Mouse (Mus musculus): ENCODE measurements around the gene Ttll12. TPM values are rescaled to one million over a fixed set of nuclear protein-coding genes. Genes with fewer than 3 reads are reported as not detected.

Ttll12 gene
- 23.9 TPM for polyA plus RNA-seq (2017; shearing (Covaris generic))

GRCm38 (mm10) chr15:83594513-83595363 is at the start of gene Ttll12:
Ttll12 (minus strand) TSS chr15:83595157.

GRCm38 (mm10) chr15:83563327-83563856 is 31.6 kb downstream of the Ttll12 start, which contains the start of the genes Tspo and Mcat:
Tspo (plus strand) TSS chr15:83563592.
Mcat (minus strand) TSS chr15:83563787.

DNA sequence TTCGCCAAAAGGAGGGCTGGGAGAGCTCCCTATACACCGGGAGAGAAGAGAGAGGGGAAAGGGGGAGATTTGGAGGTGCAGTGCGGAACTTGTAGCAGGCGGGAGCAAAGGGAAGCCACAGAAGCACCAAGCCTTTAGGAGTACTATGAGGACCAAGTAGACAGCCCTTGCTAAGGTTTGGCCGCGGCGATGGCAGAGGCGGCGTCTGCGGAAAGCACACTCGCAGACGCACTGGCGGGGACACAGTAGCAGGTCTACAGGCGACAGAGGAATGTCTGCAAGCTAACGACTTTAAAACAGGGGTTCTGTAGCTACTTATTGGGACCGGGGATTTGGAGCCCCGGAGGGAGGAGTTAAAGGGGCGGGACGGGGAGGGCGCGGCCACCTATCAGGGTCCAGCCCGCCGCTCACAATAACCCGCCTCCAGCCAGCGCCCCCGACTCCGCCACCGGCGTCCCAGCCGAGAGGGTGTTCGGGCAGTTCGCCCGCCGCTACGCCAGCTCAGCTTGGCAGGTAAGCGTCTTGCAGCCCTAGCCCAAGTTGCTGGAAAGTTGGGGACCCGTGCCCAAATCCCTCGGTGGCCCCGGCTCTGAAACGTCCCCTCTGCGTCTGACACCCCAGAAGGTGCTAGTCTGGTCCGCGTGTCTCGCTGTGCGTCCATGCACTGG is 68.4 kb downstream of the Ttll12 start, which contains the start of gene Bik:
Gene Bik (plus strand): TSS at position 439 of the 668 bp plus-strand sequence.

Other genes with a start within 250 kb of the Ttll12 start
- 15.1 TPM for gene Arfgap3, start 244.9 kb downstream of the Ttll12 start, polyA plus RNA-seq (2017; shearing (Covaris generic))
- gene Pacsin2, start 130.6 kb downstream of the Ttll12 start, polyA plus RNA-seq (2017; shearing (Covaris generic)): 42.5 TPM
- gene Ttll1, start 84.3 kb downstream of the Ttll12 start, polyA plus RNA-seq (2017; shearing (Covaris generic)): 14.3 TPM
- 2.3 TPM for gene Bik, start 68.3 kb downstream of the Ttll12 start, polyA plus RNA-seq (2017; shearing (Covaris generic))
- 447 TPM for gene Tspo, start 31.6 kb downstream of the Ttll12 start, polyA plus RNA-seq (2017; shearing (Covaris generic))
- 3.2 TPM for gene Mcat, start 31.4 kb downstream of the Ttll12 start, polyA plus RNA-seq (2017; shearing (Covaris generic))
- not detected for gene Scube1, start 129.9 kb upstream of the Ttll12 start, polyA plus RNA-seq (2017; shearing (Covaris generic))
- gene Mpped1, start 184.3 kb upstream of the Ttll12 start, polyA plus RNA-seq (2017; shearing (Covaris generic)): not detected